Mouse (Mus musculus) midbrain, embryonic 14.5 days (tissue): ENCODE data around the gene Kndc1. TPM values are rescaled to one million over a fixed set of nuclear protein-coding genes. Genes with fewer than 3 reads are reported as not detected.
A peak's percentile ranks its signal among the peaks of the same experiment; 100 is the strongest.

ENCODE experiments used
- ATAC-seq: fragments of 200-750 bp; cut with Nextera tagmentation; 2 replicates; pipeline ENCODE4 v1.8.0; 2017; ENCODE audit warnings: moderate number of reproducible peaks, moderate library complexity; ENCODE audit not compliant: low FRiP score, low TSS enrichment
- DNase-seq: peaks from one replicate; pipeline ENCODE4 v3.0.0-alpha.2; 2015
- H3K27ac ChIP-seq: fragments of 300-500 bp; sonication (generic); replicated peaks from 2 replicates; pipeline ENCODE4 v1.5.1; 2014; ENCODE audit warnings: mild to moderate bottlenecking, low read depth, low read length, moderate library complexity
- H3K27me3 ChIP-seq: fragments of 300-500 bp; sonication (generic); 2 replicates; pipeline ENCODE4 v1.6.1; 2014; ENCODE audit warnings: low read length, control low read depth, mixed read lengths; ENCODE audit not compliant: control insufficient read depth, insufficient read depth
- H3K36me3 ChIP-seq: fragments of 300-500 bp; sonication (generic); 2 replicates; pipeline ENCODE4 v1.6.1; 2014; ENCODE audit warnings: low read length, control low read depth; ENCODE audit not compliant: control insufficient read depth, insufficient read depth
- H3K4me1 ChIP-seq: fragments of 300-500 bp; sonication (generic); 2 replicates; pipeline ENCODE4 v1.6.1; 2014; ENCODE audit warnings: mild to moderate bottlenecking, antibody characterized with exemption, low read length, control low read depth; ENCODE audit not compliant: control insufficient read depth, insufficient read depth
- H3K4me2 ChIP-seq: fragments of 300-500 bp; sonication (generic); 2 replicates; pipeline ENCODE4 v1.6.1; 2014; ENCODE audit warnings: mild to moderate bottlenecking, low read length, moderate library complexity
- H3K4me3 ChIP-seq: fragments of 300-500 bp; sonication (generic); replicated peaks from 2 replicates; pipeline ENCODE4 v1.5.1; 2014; ENCODE audit warnings: low read depth, low read length
- H3K9ac ChIP-seq: fragments of 300-500 bp; sonication (generic); replicated peaks from 2 replicates; pipeline ENCODE4 v1.6.1; 2014; ENCODE audit warnings: mild to moderate bottlenecking, low read length, moderate library complexity
- H3K9me3 ChIP-seq: fragments of 300-500 bp; sonication (generic); 2 replicates; pipeline ENCODE4 v1.6.1; 2016; ENCODE audit warnings: low read length, control low read depth, mixed read lengths; ENCODE audit not compliant: control insufficient read depth
- WGBS: fragments of 180-500 bp; shearing (Covaris S2); extraction: QIAGEN DNeasy Blood & Tissue Kit; methylation state at CpG from one replicate; pipeline ENCODE4 v1.1.7; 2014; 5-methylcytosine and 5-hydroxymethylcytosine counted together
- polyA plus RNA-seq: library from polyadenylated mRNA; unstranded; fragments of >200 nt; fragmentation: Nextera tagmentation; extraction: Ambion mirVana; gene quantifications from 2 replicates; pipeline ENCODE4 v1.2.1, GENCODE M21; 2014

Kndc1 gene
- polyA plus RNA-seq, 1 experiment from 2014 or later, result 20.6 TPM

DNA sequence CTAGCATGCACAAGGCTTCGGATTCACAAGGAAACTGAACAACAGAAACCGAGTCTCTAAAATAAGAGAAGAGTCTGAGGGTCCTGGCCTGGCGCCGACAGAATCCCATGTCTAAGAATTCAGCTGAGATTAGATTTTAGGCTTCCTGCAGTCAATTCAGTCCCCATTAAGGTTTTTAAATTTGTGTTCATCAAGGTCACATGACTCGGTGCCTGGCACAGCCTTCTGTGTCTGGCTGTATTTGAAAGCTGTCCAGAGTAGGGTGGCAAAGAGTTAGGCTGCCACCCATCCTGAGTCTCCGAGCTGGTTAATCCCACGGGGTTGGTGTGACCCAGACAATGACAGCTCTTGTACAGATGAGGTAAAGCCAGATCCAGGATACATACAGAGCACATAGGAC lies 2.3 kb downstream of the Kndc1 start:
- Histone ChIP-seq H3K9me3 (no peaks in the 10 kb centered on the region), H3K4me3 (no peak overlapping the region), H3K36me3 (no peaks in the 10 kb centered on the region), H3K27me3 (0 out of 2 replicates have a peak, but pooled peaks cover 9% of the 10 kb centered on the region), H3K27ac (no peak overlapping the region), H3K9ac (no peak overlapping the region), H3K4me2 (no peak overlapping the region), H3K4me1 (0 out of 2 replicates have a peak, but pooled peaks cover 8% of the 10 kb centered on the region)
- DNase-seq, result no peak
- 86% methylated on average over 7 of the region's 7 CpGs for WGBS
- no peak for ATAC-seq

DNA sequence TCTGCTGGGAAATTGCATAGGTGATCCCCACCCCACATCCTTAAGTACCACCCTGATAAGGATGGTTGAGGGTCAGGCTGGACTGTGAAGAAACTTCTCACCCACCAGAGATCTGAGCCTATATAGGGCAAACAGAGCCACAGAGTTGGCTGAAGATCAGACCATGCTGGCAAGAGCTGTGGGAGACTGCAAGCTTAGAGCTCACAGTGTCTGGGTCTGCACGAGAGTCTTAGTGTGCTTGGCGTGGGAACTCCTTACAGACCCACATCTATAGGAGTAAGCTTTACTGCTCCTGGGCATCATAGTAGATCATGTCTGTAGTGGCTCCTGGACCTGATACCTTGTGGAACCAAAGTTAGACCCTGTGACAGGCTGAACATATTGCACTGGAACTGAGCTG lies 4.1 kb downstream of the Kndc1 start:
- ATAC-seq, result no peak
- 83% methylated on average over 2 of the region's 2 CpGs for WGBS
- no peak overlapping the region for H3K4me2 ChIP-seq

DNA sequence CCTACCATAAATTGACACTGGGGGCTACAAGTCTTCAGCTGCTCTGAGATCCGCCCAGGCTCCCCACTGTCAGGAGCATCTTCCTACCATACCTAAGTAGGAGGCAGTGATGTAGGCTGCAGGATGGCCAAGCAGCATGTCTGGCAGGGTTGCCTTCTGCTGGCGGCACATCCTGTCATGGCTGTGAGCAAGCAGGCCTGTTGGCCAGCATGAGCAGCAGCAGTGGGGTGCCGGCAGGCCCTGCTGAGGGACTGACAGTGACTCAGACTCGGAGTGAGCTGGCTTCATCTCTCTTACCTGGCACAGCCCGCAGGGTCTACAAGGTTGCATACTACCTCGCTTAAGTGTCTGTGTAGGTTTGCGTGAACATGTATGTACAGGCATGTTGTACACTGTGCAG lies 5.0 kb downstream of the Kndc1 start:
- DNase-seq (no peak), ATAC-seq (no peak)
- no peaks in the 10 kb centered on the region for H3K9me3 ChIP-seq
- 0 out of 2 replicates have a peak, but pooled peaks cover 8% of the 10 kb centered on the region for H3K4me1 ChIP-seq
- H3K27me3 ChIP-seq, result 0 out of 2 replicates have a peak, but pooled peaks cover 9% of the 10 kb centered on the region
- H3K9ac ChIP-seq, result no peak overlapping the region
- H3K36me3 ChIP-seq, result no peaks in the 10 kb centered on the region
- H3K4me3 ChIP-seq, result no peak overlapping the region
- no peak overlapping the region for H3K4me2 ChIP-seq
- 80% methylated on average over 7 of the region's 7 CpGs for WGBS
- H3K27ac ChIP-seq, result no peak overlapping the region

More for the DNA sequence above, 4.1 kb downstream of the Kndc1 start:
- Histone ChIP-seq H3K27me3 (0 out of 2 replicates have a peak, but pooled peaks cover 9% of the 10 kb centered on the region), H3K9ac (no peak overlapping the region), H3K36me3 (no peaks in the 10 kb centered on the region), H3K27ac (no peak overlapping the region), H3K4me3 (no peak overlapping the region), H3K4me1 (0 out of 2 replicates have a peak, but pooled peaks cover 8% of the 10 kb centered on the region), H3K9me3 (no peaks in the 10 kb centered on the region)
- no peak for DNase-seq

DNA sequence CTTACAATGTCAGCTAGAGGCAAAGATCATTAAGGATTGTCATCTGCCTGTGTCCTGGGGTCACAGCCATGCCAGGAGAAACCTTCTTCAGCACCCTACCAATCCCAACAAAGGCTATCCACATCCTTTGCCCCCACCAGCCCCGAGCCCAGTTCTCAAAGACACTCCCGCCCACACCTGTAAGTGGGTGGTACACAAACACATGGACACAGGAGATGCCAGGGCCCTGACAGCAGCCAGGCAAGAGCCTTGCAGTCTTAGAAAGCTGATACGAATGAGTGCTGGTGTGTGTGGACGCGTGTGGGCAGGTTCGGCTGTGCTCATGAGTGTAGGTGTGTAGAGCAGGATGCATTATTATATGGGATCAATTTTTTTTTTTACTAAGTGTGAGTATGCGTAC lies 6.0 kb downstream of the Kndc1 start:
- Histone ChIP-seq H3K9ac (no peak overlapping the region), H3K27me3 (0 out of 2 replicates have a peak, but pooled peaks cover 2% of the 10 kb centered on the region), H3K4me1 (0 out of 2 replicates have a peak, but pooled peaks cover 13% of the 10 kb centered on the region), H3K4me3 (no peak overlapping the region), H3K36me3 (no peaks in the 10 kb centered on the region), H3K9me3 (no peaks in the 10 kb centered on the region), H3K27ac (no peak overlapping the region), H3K4me2 (no peak overlapping the region)
- WGBS, result 94% methylated on average over 7 of the region's 7 CpGs
- no peak for DNase-seq
- ATAC-seq, result no peak

DNA sequence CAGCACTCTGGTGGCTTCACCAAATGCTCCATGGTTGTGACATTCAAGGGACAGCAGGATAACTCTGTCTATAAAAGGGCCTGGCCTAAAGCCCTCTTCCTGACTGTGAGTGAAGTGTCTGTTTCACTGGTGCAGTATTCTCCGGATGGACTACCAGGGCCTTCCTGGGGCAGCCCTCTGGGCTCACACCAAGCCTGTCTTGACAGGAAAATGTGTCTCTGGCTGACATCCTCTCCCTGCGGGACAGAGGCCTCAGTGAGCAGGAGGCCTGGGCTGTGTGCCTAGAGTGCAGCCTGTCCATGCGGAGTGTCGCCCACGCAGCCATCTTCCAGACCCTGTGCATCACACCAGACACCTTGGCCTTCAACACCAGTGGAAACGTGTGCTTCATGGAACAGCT lies 6.4 kb downstream of the Kndc1 start:
- ATAC-seq (no peak), DNase-seq (no peak)
- no peak overlapping the region for H3K9ac ChIP-seq
- no peaks in the 10 kb centered on the region for H3K27me3 ChIP-seq
- 0 out of 2 replicates have a peak, but pooled peaks cover 12% of the 10 kb centered on the region for H3K4me1 ChIP-seq
- no peak overlapping the region for H3K27ac ChIP-seq
- no peaks in the 10 kb centered on the region for H3K9me3 ChIP-seq
- WGBS, result 94% methylated on average over 6 of the region's 6 CpGs
- no peak overlapping the region for H3K4me3 ChIP-seq
- H3K4me2 ChIP-seq, result no peak overlapping the region
- H3K36me3 ChIP-seq, result no peaks in the 10 kb centered on the region

DNA sequence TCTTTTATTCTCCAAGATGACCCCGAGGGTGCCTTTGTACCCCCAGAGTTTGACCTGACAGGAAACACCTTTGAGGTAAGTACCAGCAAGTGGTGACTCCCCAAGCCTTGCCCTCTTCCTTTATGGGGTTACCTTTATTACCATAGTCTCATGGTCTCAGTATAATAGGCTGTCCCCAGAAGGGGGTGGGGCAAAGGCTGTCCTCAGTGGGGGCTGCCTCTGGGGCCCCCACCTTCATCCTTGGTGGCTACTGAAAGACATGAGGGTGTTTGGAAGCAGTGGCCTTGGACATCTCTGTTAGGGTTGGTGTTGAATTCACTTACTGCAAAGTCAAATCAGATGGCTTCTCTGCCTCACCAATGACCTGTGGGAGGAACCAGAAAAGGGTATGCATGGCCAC lies 7.5 kb downstream of the Kndc1 start:
- no peak overlapping the region for H3K27ac ChIP-seq
- ATAC-seq, result no peak
- no peaks in the 10 kb centered on the region for H3K36me3 ChIP-seq
- no peaks in the 10 kb centered on the region for H3K9me3 ChIP-seq
- 32% methylated on average over 1 of the region's 1 CpGs for WGBS
- no peaks in the 10 kb centered on the region for H3K27me3 ChIP-seq
- no peak overlapping the region for H3K4me3 ChIP-seq
- no peak for DNase-seq
- 0 out of 2 replicates have a peak, but pooled peaks cover 10% of the 10 kb centered on the region for H3K4me1 ChIP-seq
- no peak overlapping the region for H3K9ac ChIP-seq
- no peak overlapping the region for H3K4me2 ChIP-seq

DNA sequence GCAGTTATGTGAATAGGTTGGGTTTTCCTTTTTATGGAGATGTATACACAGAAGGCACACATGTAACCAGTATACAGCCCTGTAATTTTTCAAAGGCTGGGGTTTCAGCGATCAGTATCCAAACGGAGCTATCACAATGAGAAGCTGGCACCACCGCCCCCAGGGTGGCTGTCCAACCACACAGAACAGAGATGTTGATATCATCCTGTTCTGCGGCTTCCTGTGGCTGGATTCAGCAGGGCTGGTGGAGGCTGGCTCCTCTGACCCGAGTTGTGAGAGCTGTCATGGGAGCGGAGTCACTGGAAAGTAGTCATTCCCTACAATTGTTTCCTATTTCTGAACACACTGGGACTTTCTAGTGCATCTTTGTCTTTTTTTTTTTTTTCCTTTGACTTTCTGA lies 10.8 kb downstream of the Kndc1 start:
- Histone ChIP-seq H3K4me2 (peak overlapping the region; percentile 17; the same call in 1 of the 2 replicates), H3K4me1 (peaks cover 26% of the 10 kb centered on the region; the same call in 1 of the 2 replicates), H3K4me3 (no peak overlapping the region), H3K27me3 (no peaks in the 10 kb centered on the region), H3K36me3 (no peaks in the 10 kb centered on the region), H3K9ac (no peak overlapping the region), H3K27ac (peak overlapping the region; percentile 42; the same call in 1 of the 2 replicates), H3K9me3 (no peaks in the 10 kb centered on the region)
- DNase-seq, result no peak
- no peak for ATAC-seq
- 26% methylated on average over 6 of the region's 6 CpGs for WGBS

DNA sequence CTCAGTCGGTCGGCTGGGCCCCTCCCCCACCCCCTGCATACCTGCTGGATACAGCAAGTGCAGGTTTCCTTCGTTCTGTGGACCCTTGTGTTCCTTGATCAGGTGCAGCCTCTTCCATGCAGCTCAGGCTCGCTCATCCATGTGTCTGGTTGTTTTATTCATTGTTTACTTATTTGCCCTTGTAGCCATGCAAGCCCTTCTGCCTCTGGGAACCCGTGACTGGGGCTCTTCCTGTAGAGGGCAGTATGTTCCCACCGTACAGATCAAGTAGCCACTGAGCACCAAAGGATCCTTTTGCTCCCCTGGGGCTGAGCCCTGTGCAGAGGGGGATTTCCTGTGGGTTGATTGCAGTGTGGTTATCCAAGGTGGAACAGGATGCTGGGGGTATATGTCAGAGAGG lies 11.2 kb downstream of the Kndc1 start:
- H3K9ac ChIP-seq, result no peak overlapping the region
- H3K4me3 ChIP-seq, result no peak overlapping the region
- H3K4me1 ChIP-seq, result peaks cover 26% of the 10 kb centered on the region; the same call in 1 of the 2 replicates
- ATAC-seq (no peak; the same call in 1 of the 2 replicates), DNase-seq (peak; percentile 74)
- H3K36me3 ChIP-seq, result no peaks in the 10 kb centered on the region
- H3K9me3 ChIP-seq, result no peaks in the 10 kb centered on the region
- peak overlapping the region; percentile 17; the same call in 1 of the 2 replicates for H3K4me2 ChIP-seq
- H3K27me3 ChIP-seq, result no peaks in the 10 kb centered on the region
- 8% methylated on average over 6 of the region's 6 CpGs for WGBS
- 0 out of 2 replicates have a peak overlapping the region, but pooled peaks have one; percentile 42 for H3K27ac ChIP-seq

DNA sequence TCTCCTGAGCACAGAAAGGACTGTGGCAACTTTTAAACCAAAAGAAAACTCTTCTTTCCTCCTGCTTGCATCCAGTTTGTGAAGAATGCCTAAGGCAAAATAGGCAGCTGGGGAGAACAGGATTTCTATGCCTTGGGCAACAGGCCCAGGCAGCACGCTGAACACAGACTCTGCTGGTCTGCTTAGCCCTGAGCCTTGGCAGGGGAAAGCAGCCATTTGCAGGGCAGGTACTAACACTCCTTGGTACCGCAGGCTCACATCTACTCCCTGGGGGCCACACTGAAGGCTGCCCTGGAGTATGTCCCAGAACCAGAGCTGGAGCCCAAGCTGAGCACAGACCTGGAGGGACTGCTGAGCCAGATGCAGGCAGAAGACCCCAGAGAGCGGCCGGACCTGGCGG lies 13.7 kb downstream of the Kndc1 start:
- Histone ChIP-seq H3K4me3 (no peak overlapping the region), H3K27me3 (0 out of 2 replicates have a peak, but pooled peaks cover under 1% of the 10 kb centered on the region), H3K27ac (peak overlapping the region; percentile 49; the same call in 1 of the 2 replicates), H3K36me3 (no peaks in the 10 kb centered on the region), H3K9me3 (no peaks in the 10 kb centered on the region), H3K9ac (no peak overlapping the region), H3K4me1 (peaks cover 26% of the 10 kb centered on the region; the same call in 1 of the 2 replicates), H3K4me2 (no peak overlapping the region)
- ATAC-seq, result no peak
- WGBS, result 46% methylated on average over 5 of the region's 5 CpGs
- peak; percentile 68 for DNase-seq
